Mouse (Mus musculus) mature B cell (primary cell): ENCODE results near the gene Abhd17c.

Experiments used
- in situ Hi-C: fragments of 300-500 bp; cut with MboI; formaldehyde crosslinking; loops from 2 replicates; pipeline ENCODE4 v1.14.3; 2019

The Abhd17c gene

GRCm38 (mm10) chr7:84119216-84120105, 32.2 kb downstream of the Abhd17c start:
- in situ Hi-C loops, result no loop called here

DNA sequence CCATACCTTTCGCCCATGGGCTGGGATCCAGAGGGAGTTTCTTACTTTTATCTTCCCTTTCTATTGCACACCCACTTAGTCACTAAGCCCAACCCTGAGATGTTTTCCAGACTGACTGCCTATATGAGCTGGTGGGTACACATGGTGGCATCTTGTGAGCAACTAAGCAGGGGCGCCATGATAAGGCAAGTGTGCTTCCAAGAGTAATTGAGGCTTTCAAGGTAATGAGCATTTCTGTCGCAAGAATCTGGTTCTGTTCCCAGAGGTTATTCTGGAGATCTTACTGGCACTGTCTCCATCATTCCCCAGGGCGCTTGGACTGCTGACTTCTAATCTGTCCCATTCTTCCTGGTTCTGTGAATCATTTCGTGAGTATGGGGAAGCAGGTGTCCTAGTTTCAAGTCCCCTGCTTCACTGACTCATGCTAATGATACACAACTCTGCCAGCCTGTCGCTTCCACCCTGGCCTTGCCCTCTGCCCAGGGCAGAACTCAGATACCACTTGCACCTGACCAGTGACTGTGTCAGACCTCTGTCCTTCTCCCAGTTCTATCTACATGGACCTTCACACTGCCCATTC, 34.1 kb downstream of the Abhd17c start:
- in situ Hi-C loops, result no loop called here

- in situ Hi-C loops, result no loop called here
Observed at GRCm38 (mm10) chr7:84116621-84117542, 34.8 kb downstream of the Abhd17c start.

- in situ Hi-C loops, result no loop called here
Observed at GRCm38 (mm10) chr7:84115385-84115784, 36.3 kb downstream of the Abhd17c start.

GRCm38 (mm10) chr7:84114775-84115174, 36.9 kb downstream of the Abhd17c start:
- in situ Hi-C loops, result no loop called here

- in situ Hi-C loops, result no loop called here
Observed at GRCm38 (mm10) chr7:84113035-84113390, 38.7 kb downstream of the Abhd17c start.

DNA sequence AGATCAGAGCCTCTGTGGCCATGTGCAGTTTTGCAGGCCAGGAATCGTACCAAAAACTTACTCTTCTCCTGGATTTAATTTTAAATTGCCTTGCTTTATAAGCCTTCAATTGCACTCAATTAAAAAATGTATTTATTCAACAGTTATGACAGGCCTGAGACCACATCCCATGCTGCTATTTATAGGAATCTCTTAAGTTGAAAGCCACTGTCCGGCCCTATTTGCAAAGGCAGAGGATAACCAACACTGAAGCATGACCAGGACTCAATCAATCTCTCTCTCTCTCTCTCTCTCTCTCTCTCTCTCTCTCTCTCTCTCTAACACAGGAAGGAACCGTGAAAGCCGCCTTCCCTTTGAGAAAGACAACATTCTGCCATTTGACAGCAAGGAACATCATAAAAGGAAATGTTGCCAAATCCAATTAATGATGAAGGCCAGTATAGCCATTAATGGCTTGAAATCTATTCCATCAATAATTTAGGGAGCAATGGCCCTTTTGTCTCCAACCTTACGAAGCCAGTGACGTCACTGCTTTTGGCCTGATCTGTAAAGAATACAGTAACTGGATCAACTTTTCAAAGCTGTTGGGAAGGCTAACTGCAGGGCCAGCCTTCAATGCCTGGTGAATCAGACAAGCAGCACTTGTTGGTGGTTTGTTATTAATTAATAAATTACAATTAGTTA, 39.2 kb downstream of the Abhd17c start:
- in situ Hi-C loops, result no loop called here

GRCm38 (mm10) chr7:84111716-84112350, 39.9 kb downstream of the Abhd17c start:
- in situ Hi-C loops, result no loop called here

DNA sequence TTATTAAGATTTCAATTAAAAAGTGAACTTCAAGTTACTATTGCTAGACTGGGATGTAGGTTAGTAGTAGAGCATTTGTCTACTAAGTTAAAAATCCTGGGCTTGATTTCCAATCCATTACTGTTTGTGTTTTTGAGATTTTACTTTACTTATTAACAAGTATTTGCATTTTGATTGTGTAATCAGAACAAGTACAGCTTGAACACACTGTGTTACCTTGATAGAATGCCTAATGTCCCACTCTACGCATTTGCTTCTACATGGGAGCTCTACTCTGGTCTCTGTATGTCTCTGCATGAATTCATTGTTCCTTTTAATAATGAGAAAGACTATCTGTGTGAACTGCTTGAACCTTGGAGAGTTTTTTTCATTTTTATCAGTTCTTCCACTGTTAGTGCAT, 44.8 kb downstream of the Abhd17c start:
- in situ Hi-C loops, result no loop called here

DNA sequence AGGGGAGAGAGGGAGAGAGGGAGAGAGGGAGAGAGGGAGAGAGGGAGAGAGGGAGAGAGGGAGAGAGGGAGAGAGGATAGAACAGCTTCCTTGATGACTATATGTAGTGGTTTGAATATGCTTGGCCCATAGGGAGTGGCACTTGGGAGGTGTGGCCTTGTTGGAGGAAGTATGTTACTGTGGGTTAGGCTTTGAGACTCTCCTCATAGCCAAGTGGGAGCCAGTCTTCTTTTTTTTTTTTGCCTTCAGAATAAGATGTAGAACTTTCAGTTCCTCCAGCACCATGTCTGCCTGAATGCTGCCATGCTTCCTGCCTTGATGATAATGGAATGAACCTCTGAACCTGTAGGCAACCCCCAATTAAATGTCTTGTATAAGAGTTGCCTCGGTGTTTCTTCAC, 49.1 kb downstream of the Abhd17c start:
- in situ Hi-C loops, result no loop called here

GRCm38 (mm10) chr7:84100672-84101071, 51.0 kb downstream of the Abhd17c start:
- in situ Hi-C loops, result no loop called here

GRCm38 (mm10) chr7:84098098-84098497, 53.6 kb downstream of the Abhd17c start:
- in situ Hi-C loops, result no loop called here

DNA sequence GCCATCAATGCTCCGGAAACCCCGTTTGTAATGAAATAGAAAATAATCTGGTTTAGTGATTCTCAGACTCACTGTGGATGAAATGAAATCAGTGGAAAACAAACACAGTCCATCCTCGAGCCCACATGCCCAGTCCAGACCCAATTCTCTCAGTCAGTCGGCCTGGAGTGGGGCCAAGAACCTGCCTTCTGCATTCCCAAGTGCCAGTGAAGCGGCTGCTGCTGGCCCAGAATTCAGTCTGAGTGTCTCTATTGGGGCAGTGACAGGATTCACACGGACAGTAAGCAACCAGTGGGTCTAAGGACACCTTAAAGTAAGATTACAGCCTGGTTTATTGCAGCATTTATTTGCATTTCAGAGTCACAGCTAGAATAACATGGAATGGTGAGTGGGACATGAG, 55.2 kb downstream of the Abhd17c start:
- in situ Hi-C loops, result no loop called here

- in situ Hi-C loops, result no loop called here
Observed at GRCm38 (mm10) chr7:84090793-84091192, 60.9 kb downstream of the Abhd17c start.

DNA sequence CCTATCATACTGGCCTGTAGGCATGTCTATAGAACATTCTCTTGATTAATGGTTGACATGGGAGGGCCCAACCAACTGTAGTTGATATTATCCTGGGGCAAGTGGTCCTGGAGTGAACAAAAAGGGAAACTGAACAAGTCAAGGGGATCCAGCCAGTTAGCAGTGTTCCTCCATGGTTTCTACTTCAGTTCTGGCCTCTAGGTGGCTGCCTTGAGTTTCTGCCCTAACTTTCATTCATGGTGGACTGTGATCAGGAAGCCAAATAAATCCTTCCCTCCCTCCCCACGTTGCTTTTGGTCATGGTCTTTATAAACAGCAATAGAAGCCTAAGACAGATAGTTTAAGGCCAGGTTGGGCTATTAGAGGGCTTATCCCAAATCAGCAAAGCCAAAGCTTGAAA, 61.9 kb downstream of the Abhd17c start:
- in situ Hi-C loops, result no loop called here

DNA sequence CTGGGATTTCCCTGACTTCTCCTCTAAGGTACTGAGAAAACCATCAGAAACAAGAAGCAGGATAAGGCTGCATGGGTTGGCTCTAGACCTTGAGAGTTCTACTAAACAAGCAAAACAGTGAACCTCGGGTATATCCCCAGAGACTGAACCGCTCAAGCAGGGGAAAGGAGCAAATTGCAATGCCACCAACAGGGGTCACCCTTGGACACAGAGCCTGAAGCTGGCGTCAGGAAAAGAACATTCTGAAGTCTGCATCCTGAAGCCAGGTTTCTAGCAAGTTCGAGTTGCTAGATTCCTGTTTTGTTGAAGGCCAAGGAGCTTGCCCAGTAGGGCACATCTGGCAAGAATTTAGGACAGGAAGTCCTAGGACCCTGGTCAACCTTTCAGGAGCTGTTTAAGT, 62.7 kb downstream of the Abhd17c start:
- in situ Hi-C loops, result no loop called here

DNA sequence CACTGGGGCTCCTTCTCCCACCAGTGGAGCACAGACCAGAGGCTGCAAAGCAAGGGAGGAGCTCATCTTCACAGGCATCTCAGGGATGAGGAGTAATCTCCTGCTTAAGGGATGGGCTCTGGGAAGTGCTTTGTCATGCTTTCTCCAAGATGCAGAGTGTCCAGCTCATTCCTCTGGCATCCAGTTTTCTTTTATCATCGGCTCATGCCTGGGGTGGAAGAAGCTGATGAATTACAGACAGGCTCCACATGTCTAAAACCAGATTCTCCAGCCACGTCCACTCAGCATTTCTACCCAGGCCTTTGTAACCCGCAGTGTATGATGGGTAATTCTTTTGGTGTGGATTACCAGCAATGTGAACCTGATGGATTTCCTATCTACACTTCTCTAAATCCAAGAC, 63.5 kb downstream of the Abhd17c start:
- in situ Hi-C loops, result no loop called here

GRCm38 (mm10) chr7:84086039-84086829, 65.5 kb downstream of the Abhd17c start, which contains the start of gene Cemip:
Gene Cemip (minus strand): TSS chr7:84086502.
- in situ Hi-C loops, result no loop called here

- in situ Hi-C loops, result no loop called here
Observed at GRCm38 (mm10) chr7:84085049-84085945, 66.4 kb downstream of the Abhd17c start.
